Mouse (Mus musculus) olfactory bulb, adult 2 months (tissue): ENCODE results near the gene Cby3.

Source experiments
- CTCF ChIP-seq: fragments of 200-500 bp; IDR thresholded peaks from 2 replicates; pipeline ENCODE4 v1.5.1; 2012; ENCODE audit warnings: low read depth, mild to moderate bottlenecking, low read length, moderate library complexity; ENCODE audit not compliant: insufficient read depth
- POLR2A ChIP-seq: fragments of 200-500 bp; IDR thresholded peaks from 2 replicates; pipeline ENCODE4 v1.6.1; 2012; ENCODE audit warnings: mild to moderate bottlenecking, low read depth, low read length, moderate library complexity; ENCODE audit not compliant: insufficient read depth

GRCm38 (mm10) chr11:50379023-50379752, 24.9 kb downstream of the Cby3 start:
- TF ChIP-seq CTCF (no peak), POLR2A (no peak)
